Mouse (Mus musculus) CH12.LX (cell line): Measurements from ENCODE around the gene Dlg2.

Experiments used
- CHD1 ChIP-seq: IDR thresholded peaks from 2 replicates; pipeline ENCODE4 v1.6.1; 2012; ENCODE audit warnings: low read depth, low read length, improper control_type of control experiment, inconsistent platforms
- CTCF ChIP-seq, 2 experiments: IDR thresholded peaks in 1 of 2; conservative IDR thresholded peaks in 1 of 2; 2 replicates each; pipeline ENCODE4 v1.5.1; 2011 to 2012; ENCODE audit warnings: low read depth in 2 of 2, low read length in 2 of 2, improper control_type of control experiment in 1 of 2, inconsistent platforms in 1 of 2, mild to moderate bottlenecking in 1 of 2, moderate library complexity in 1 of 2
- E2F4 ChIP-seq: IDR thresholded peaks from 2 replicates; pipeline ENCODE4 v1.6.1; 2011; ENCODE audit warnings: low read depth, low read length, improper control_type of control experiment; ENCODE audit not compliant: insufficient replicate concordance
- HCFC1 ChIP-seq: IDR thresholded peaks from 2 replicates; pipeline ENCODE4 v1.6.1; 2012; ENCODE audit warnings: low read depth, mild to moderate bottlenecking, inconsistent platforms, low read length, improper control_type of control experiment
- MAFK ChIP-seq: IDR thresholded peaks from 2 replicates; pipeline ENCODE4 v1.6.1; 2011; ENCODE audit warnings: low read length, improper control_type of control experiment; ENCODE audit not compliant: insufficient replicate concordance
- MYC ChIP-seq: IDR thresholded peaks from 2 replicates; pipeline ENCODE4 v1.6.1; 2011; ENCODE audit warnings: low read depth, mild to moderate bottlenecking, improper control_type of control experiment, low read length
- NRF1 ChIP-seq: IDR thresholded peaks from 2 replicates; pipeline ENCODE4 v1.6.1; 2014; ENCODE audit warnings: low read depth, mild to moderate bottlenecking, inconsistent platforms, low read length, improper control_type of control experiment, moderate library complexity
- SIN3A ChIP-seq: IDR thresholded peaks from 2 replicates; pipeline ENCODE4 v1.6.1; 2012; ENCODE audit warnings: low read length, improper control_type of control experiment, inconsistent platforms

GRCm38 (mm10) chr7:91785871-91786270, 1309.4 kb downstream of the Dlg2 start:
- no peak for TF ChIP-seq SIN3A
- TF ChIP-seq MAFK: no peak
- TF ChIP-seq CHD1: no peak
- TF ChIP-seq CTCF (conservative IDR thresholded peaks at IDR 0.05 in 1 of 2, IDR thresholded peaks at IDR 0.05 in 1 of 2; ENCODE audit: low read depth in 2 of 2, low read length in 2 of 2): no peak
- TF ChIP-seq E2F4: no peak
- TF ChIP-seq NRF1: no peak
- no peak for TF ChIP-seq MYC
- TF ChIP-seq HCFC1: no peak
